Mouse (Mus musculus) adrenal gland, postnatal 4 days (tissue): ENCODE measurements around the gene Zswim3. TPM values are rescaled to one million over a fixed set of nuclear protein-coding genes. Genes with fewer than 3 reads are reported as not detected.

Experiments used
- total RNA-seq, 2 experiments: library from RNA; stranded (reverse); gene quantifications; 2 replicates each; pipeline ENCODE4 v1.2.3; 2021

Zswim3 gene
- total RNA-seq, 2 experiments from 2014 or later: 3.8 to 4.5 TPM

Other genes with a start within 250 kb of the Zswim3 start
- 10 to 100 TPM in 1 of 2 experiments, 1 to 10 TPM in 1; 1.9 to 49.1 TPM for gene Wfdc2, start 242.7 kb upstream of the Zswim3 start, total RNA-seq
- not detected for gene Spint3, start 231.6 kb upstream of the Zswim3 start, total RNA-seq
- 1 to 10 TPM in 1 of 2 experiments, under 1 TPM in 1; 0.48 to 1.2 TPM for gene Wfdc6a, start 219.7 kb upstream of the Zswim3 start, total RNA-seq
- gene Eppin, start 211.5 kb upstream of the Zswim3 start, total RNA-seq: not detected
- gene Wfdc6b, start 191.6 kb upstream of the Zswim3 start, total RNA-seq: not detected
- gene Wfdc8, start 191.5 kb upstream of the Zswim3 start, total RNA-seq: under 1 TPM; 0.20 to 0.39 TPM
- not detected for gene Wfdc16, start 166.3 kb upstream of the Zswim3 start, total RNA-seq
- gene Wfdc10, start 149.1 kb upstream of the Zswim3 start, total RNA-seq: under 1 TPM in 1 of 2 experiments, not detected in 1; 0.76 TPM
- gene Wfdc9, start 148.5 kb upstream of the Zswim3 start, total RNA-seq: not detected
- gene Wfdc11, start 131.0 kb upstream of the Zswim3 start, total RNA-seq: not detected
- not detected for gene Wfdc13, start 120.0 kb upstream of the Zswim3 start, total RNA-seq
- not detected for gene Spint4, start 106.6 kb upstream of the Zswim3 start, total RNA-seq
- not detected for gene Spint5, start 89.8 kb upstream of the Zswim3 start, total RNA-seq
- under 1 TPM; 0.90 to 0.92 TPM for gene Wfdc3, start 59.2 kb upstream of the Zswim3 start, total RNA-seq
- 10 to 100 TPM; 50.1 to 54.2 TPM for gene Dnttip1, start 59.1 kb upstream of the Zswim3 start, total RNA-seq
- gene Ube2c, start 35.2 kb upstream of the Zswim3 start, total RNA-seq: 10 to 100 TPM; 48.4 to 64.6 TPM
- gene Tnnc2, start 25.1 kb upstream of the Zswim3 start, total RNA-seq: 100 to 1,000 TPM in 1 of 2 experiments, 10 to 100 TPM in 1; 94.0 to 231 TPM
- gene Snx21, start 19.3 kb upstream of the Zswim3 start, total RNA-seq: 10 to 100 TPM; 40.5 to 42.9 TPM
- 10 to 100 TPM; 30.1 to 31.3 TPM for gene Acot8, start 216 bp upstream of the Zswim3 start, total RNA-seq
- 10 to 100 TPM; 10.7 to 11.0 TPM for gene Zswim1, start 17.6 kb downstream of the Zswim3 start, total RNA-seq
- 1 to 10 TPM in 1 of 2 experiments, under 1 TPM in 1; 0.76 to 1.7 TPM for gene Spata25, start 23.4 kb downstream of the Zswim3 start, total RNA-seq
- gene Ctsa, start 27.8 kb downstream of the Zswim3 start, total RNA-seq: 100 to 1,000 TPM; 140 to 158 TPM
- gene Neurl2, start 28.4 kb downstream of the Zswim3 start, total RNA-seq: 1 to 10 TPM; 5.4 to 7.4 TPM
- gene Pltp, start 52.6 kb downstream of the Zswim3 start, total RNA-seq: 10 to 100 TPM; 25.7 to 28.9 TPM
- 10 to 100 TPM; 78.8 to 80.7 TPM for gene Pcif1, start 74.2 kb downstream of the Zswim3 start, total RNA-seq
- gene Zfp335, start 106.7 kb downstream of the Zswim3 start, total RNA-seq: 10 to 100 TPM; 20.7 to 21.7 TPM
- 1 to 10 TPM; 3.4 to 5.7 TPM for gene Mmp9, start 135.7 kb downstream of the Zswim3 start, total RNA-seq
- 10 to 100 TPM; 12.7 to 14.0 TPM for gene Slc12a5, start 155.7 kb downstream of the Zswim3 start, total RNA-seq
- 10 to 100 TPM; 43.7 to 50.1 TPM for gene Ncoa5, start 229.8 kb downstream of the Zswim3 start, total RNA-seq